Mouse (Mus musculus) midbrain, embryonic 14.5 days (tissue): ENCODE results near the gene Trim10. TPM values are rescaled to one million over a fixed set of nuclear protein-coding genes. Genes with fewer than 3 reads are reported as not detected.
"Not testable (repeated sequence)": the region's sequence is repeated elsewhere in the genome, so short reads cannot be mapped to it uniquely, and the experiment has no call there.

Experiments
- ATAC-seq: fragments of 200-750 bp; cut with Nextera tagmentation; 2 replicates; pipeline ENCODE4 v1.8.0; 2017; ENCODE audit warnings: moderate number of reproducible peaks, moderate library complexity; ENCODE audit not compliant: low FRiP score, low TSS enrichment
- DNase-seq: peaks from one replicate; pipeline ENCODE4 v3.0.0-alpha.2; 2015
- H3K27ac ChIP-seq: fragments of 300-500 bp; sonication (generic); replicated peaks from 2 replicates; pipeline ENCODE4 v1.5.1; 2014; ENCODE audit warnings: mild to moderate bottlenecking, low read depth, low read length, moderate library complexity
- H3K27me3 ChIP-seq: fragments of 300-500 bp; sonication (generic); 2 replicates; pipeline ENCODE4 v1.6.1; 2014; ENCODE audit warnings: low read length, control low read depth, mixed read lengths; ENCODE audit not compliant: control insufficient read depth, insufficient read depth
- H3K36me3 ChIP-seq: fragments of 300-500 bp; sonication (generic); 2 replicates; pipeline ENCODE4 v1.6.1; 2014; ENCODE audit warnings: low read length, control low read depth; ENCODE audit not compliant: control insufficient read depth, insufficient read depth
- H3K4me1 ChIP-seq: fragments of 300-500 bp; sonication (generic); 2 replicates; pipeline ENCODE4 v1.6.1; 2014; ENCODE audit warnings: mild to moderate bottlenecking, antibody characterized with exemption, low read length, control low read depth; ENCODE audit not compliant: control insufficient read depth, insufficient read depth
- H3K4me2 ChIP-seq: fragments of 300-500 bp; sonication (generic); 2 replicates; pipeline ENCODE4 v1.6.1; 2014; ENCODE audit warnings: mild to moderate bottlenecking, low read length, moderate library complexity
- H3K4me3 ChIP-seq: fragments of 300-500 bp; sonication (generic); replicated peaks from 2 replicates; pipeline ENCODE4 v1.5.1; 2014; ENCODE audit warnings: low read depth, low read length
- H3K9ac ChIP-seq: fragments of 300-500 bp; sonication (generic); replicated peaks from 2 replicates; pipeline ENCODE4 v1.6.1; 2014; ENCODE audit warnings: mild to moderate bottlenecking, low read length, moderate library complexity
- H3K9me3 ChIP-seq: fragments of 300-500 bp; sonication (generic); 2 replicates; pipeline ENCODE4 v1.6.1; 2016; ENCODE audit warnings: low read length, control low read depth, mixed read lengths; ENCODE audit not compliant: control insufficient read depth
- WGBS: fragments of 180-500 bp; shearing (Covaris S2); extraction: QIAGEN DNeasy Blood & Tissue Kit; methylation state at CpG from one replicate; pipeline ENCODE4 v1.1.7; 2014; 5-methylcytosine and 5-hydroxymethylcytosine counted together
- polyA plus RNA-seq: library from polyadenylated mRNA; unstranded; fragments of >200 nt; fragmentation: Nextera tagmentation; extraction: Ambion mirVana; gene quantifications from 2 replicates; pipeline ENCODE4 v1.2.1, GENCODE M21; 2014

Gene Trim10
- polyA plus RNA-seq, 1 experiment from 2014 or later: 1.1 TPM

DNA sequence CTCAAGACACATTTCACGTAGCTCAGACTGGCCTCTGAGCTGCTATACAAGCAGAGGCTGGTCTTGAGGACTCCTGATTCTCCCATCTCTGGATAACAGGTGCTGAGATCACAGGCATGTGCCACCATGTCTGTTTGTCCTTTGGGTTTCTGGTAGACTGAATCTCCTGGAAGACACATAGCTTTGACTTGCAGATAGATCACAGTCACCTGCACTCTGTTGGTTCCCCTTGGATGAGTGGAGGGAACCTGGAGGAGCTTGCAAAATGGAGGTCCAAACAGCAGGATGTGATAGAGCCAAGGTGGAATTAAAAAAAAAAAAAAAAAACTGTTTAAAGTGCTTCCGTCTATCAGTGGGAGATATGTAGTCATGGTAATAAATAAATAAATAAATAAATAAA lies 538 bp upstream of the Trim10 start:
- peaks cover 7% of the 10 kb centered on the region; the same call in 1 of the 2 replicates for H3K4me1 ChIP-seq
- no peaks in the 10 kb centered on the region for H3K27me3 ChIP-seq
- no peaks in the 10 kb centered on the region for H3K9me3 ChIP-seq
- H3K4me3 ChIP-seq: no peak overlapping the region
- no peak overlapping the region for H3K4me2 ChIP-seq
- WGBS: 82% methylated on average over 2 of the region's 2 CpGs
- H3K9ac ChIP-seq: no peak overlapping the region
- H3K27ac ChIP-seq: no peak overlapping the region
- H3K36me3 ChIP-seq: no peaks in the 10 kb centered on the region
- DNase-seq (no peak), ATAC-seq (no peak)

DNA sequence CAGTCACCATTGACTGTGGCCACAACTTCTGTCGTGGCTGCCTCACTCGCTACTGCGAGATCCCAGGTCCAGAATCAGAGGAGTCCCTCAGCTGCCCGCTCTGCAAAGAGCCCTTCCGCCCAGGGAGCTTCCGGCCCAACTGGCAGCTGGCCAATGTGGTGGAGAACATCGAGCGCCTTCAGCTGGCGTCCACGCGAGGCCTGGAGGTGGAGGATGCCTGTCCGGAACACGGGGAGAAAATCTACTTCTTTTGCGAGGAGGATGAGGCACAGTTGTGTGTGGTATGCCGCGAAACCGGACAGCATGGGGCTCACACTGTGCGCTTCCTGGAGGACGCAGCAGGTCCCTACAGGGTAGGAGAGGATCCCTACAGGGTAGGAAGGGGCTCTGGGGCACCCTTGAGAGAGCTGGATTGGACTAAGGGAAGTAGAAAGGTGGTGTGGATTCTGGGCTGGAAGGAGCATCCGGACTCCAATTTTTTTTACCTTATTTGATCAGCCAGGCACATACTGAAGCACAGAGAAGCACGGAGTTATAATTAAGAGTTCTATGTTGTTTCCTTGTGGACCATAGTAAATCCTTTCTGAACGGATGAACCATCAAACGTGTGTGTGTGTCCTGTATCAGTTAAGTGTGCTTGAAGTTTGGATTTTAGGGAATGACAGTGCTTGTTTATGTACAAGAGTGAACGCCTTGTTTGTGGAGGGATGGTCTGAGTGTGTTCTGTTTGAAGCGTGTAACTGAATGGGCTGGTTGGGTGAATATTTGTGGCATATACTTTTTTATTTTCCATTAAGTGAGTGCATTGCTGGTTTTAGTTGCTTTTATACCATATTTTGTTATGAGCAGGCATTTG lies 809 bp downstream of the Trim10 start:
- Histone ChIP-seq H3K27ac (no peak overlapping the region), H3K4me2 (no peak overlapping the region), H3K9ac (no peak overlapping the region), H3K4me1 (peaks cover 7% of the 10 kb centered on the region; the same call in 1 of the 2 replicates), H3K9me3 (no peaks in the 10 kb centered on the region), H3K27me3 (no peaks in the 10 kb centered on the region), H3K36me3 (no peaks in the 10 kb centered on the region), H3K4me3 (no peak overlapping the region)
- WGBS: 81% methylated on average over 25 of the region's 25 CpGs
- no peak for DNase-seq
- no peak for ATAC-seq

DNA sequence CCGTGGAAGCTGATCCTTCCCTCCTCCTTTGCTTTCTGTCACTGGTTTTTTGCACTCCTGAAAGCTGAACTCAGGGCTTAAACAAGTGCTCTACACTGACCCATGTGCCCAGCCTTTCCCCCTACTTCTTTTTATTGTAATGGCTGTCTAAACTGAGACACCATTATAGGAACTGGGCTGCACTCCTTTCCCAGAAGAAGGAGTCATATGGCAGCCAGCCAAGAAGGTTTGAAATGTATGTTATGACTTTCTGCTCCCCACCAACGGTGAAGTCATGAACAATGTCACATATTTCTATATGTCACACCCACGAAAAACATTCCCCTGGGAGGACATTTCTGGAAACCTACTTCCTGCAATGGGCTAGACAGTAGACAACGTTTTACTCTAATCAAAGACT lies 5.3 kb downstream of the Trim10 start:
- Histone ChIP-seq H3K4me1 (no peaks in the 10 kb centered on the region), H3K4me2 (no peak overlapping the region), H3K27me3 (no peaks in the 10 kb centered on the region), H3K36me3 (no peaks in the 10 kb centered on the region), H3K9me3 (no peaks in the 10 kb centered on the region), H3K9ac (no peak overlapping the region), H3K4me3 (no peak overlapping the region), H3K27ac (no peak overlapping the region)
- DNase-seq (no peak), ATAC-seq (no peak)
- WGBS: 77% methylated on average over 4 of the region's 4 CpGs

DNA sequence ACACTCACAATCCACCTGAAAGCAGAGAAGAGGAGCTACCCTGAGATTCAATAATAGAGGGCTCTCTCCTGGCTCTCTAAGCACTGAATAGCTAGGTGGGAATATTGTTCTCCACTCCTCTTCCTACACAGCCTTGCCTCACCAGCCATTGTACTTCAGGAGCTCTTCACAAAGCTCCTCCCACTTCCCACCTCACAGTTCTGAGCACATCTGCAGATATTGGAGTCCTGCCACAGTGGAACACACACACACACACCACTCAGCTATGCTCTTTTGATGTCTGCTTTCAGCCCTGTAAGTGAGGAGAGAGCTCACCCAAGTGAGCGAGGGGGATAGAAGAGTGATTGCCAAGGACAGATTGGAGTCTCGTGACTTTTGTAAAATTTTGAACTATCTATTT lies 14.0 kb downstream of the Trim10 start:
- Histone ChIP-seq H3K4me3 (no peak overlapping the region), H3K27ac (no peak overlapping the region), H3K4me2 (no peak overlapping the region), H3K9ac (no peak overlapping the region), H3K27me3 (no peaks in the 10 kb centered on the region), H3K4me1 (no peaks in the 10 kb centered on the region), H3K36me3 (no peaks in the 10 kb centered on the region), H3K9me3 (no peaks in the 10 kb centered on the region)
- ATAC-seq (no peak), DNase-seq (no peak)
- 84% methylated on average over 2 of the region's 2 CpGs for whole genome bisulfite sequencing

DNA sequence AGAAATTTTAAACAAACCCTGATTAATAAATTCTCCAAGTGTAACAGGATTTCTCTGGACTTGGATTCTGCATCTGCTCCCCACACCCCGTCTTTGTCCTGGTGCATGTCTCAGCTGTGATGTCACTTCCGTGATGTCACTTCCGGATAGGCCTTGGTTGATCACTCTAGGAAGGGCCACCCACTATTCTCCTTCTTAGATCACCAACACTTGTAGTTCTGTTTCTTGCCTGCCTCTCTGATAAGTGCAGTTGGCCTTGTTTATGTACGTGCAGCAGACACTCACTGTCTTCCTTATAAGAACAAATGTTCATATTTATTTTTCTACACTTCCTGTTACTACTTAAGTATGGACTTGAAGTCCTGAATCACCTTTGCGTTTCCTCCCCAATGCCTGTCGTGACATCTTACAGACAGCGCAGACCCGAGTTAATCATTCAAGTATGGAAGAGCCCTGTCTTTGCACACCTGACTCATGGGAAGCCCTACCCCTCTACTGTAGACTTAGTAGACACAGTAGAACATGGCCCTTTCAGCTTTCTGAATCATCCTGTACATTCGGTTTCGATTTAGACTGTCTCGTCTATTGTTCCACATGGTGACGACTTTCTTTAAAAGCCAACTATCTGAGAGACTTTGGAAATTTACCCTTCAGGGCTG lies 15.9 kb downstream of the Trim10 start:
- Histone ChIP-seq H3K27ac (no peak overlapping the region), H3K4me2 (no peak overlapping the region), H3K9me3 (no peaks in the 10 kb centered on the region), H3K36me3 (no peaks in the 10 kb centered on the region), H3K4me3 (no peak overlapping the region), H3K27me3 (no peaks in the 10 kb centered on the region), H3K9ac (no peak overlapping the region), H3K4me1 (no peaks in the 10 kb centered on the region)
- ATAC-seq (no peak), DNase-seq (no peak)
- WGBS: 93% methylated on average over 12 of the region's 12 CpGs

DNA sequence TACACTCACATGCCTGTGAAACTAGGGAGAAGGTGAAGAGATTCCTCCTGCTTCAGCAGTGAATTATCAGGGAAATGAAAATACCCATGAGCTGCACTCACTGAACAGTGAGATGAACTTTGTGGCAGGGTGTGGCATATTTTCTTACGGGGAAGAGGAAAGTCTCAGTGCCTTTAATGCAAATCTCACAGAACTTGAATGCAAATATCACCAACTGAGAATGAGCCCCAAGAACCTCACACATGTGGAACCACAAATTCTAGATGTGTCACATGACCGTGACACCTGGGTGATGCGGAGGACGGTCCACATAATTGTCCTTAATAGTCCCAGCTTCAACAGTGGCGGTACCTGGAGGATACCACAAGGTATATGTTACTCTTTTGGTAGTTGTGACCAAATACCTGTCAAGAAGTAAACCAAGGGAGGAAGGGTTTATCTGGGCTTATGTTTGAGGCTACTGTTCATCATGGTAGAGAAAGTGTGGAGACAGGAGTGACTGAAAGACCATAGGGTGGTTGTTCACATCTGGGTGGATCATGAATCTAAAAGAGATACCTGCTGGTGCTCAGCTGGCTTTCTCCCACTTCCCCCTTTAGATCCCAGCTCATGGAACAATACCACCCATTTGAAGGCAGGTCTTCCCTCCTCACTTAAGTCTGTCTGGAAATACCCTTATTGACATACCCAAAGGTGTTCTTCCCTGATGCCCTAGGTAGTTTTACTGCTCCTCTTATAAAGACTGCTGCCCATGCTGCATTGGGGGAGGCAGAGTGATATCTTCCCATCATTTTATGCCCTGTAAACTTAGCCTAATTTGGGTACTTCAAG lies 20.9 kb downstream of the Trim10 start, which contains the start of gene Trim40:
Gene Trim40 (minus strand): TSS at position 51 of the 831 bp plus-strand sequence.
- WGBS: 91% methylated on average over 5 of the region's 5 CpGs

GRCm38 (mm10) chr17:36891496-36891895 lies 22.1 kb downstream of the Trim10 start:
- H3K9me3 ChIP-seq, ATAC-seq: not testable (repeated sequence)
- 87% methylated on average over 1 of the region's 1 CpGs for WGBS

More for the DNA sequence above, 20.9 kb downstream of the Trim10 start, which contains the start of gene Trim40:
- Histone ChIP-seq H3K4me2 (no peak within 1 kb of the TSS), H3K4me1 (no peaks in the 10 kb centered on the region), H3K27me3 (no peaks in the 10 kb centered on the region), H3K4me3 (no peak within 1 kb of the TSS), H3K36me3 (no peaks in the 10 kb centered on the region), H3K27ac (no peak within 1 kb of the TSS), H3K9me3 (no peaks in the 10 kb centered on the region), H3K9ac (no peak within 1 kb of the TSS)
- ATAC-seq (no peak), DNase-seq (no peak)

DNA sequence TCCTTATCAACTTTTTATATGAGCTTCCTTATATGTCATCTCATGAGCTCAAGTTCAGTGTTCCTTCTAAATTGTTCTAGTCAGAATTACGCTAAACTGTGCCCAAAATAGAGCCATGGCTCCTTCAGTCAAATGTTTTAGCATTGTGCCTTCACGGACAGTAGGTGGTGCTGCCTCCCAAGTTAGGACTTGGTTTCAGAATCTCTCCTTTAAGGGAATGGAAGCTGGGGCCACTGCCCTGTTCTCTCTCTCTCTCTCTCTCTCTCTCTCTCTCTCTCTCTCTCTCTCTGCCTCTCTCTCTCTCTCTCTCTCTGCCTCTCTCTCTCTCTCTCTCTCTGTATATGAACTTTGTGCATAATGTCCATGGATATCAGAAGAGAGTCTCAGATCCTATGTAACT lies 23.0 kb downstream of the Trim10 start:
- WGBS: 10% methylated on average over 2 of the region's 2 CpGs
- no peak overlapping the region for H3K4me3 ChIP-seq
- H3K27me3 ChIP-seq: no peaks in the 10 kb centered on the region
- ATAC-seq (peak; percentile 20; the same call in 1 of the 2 replicates), DNase-seq (peak; percentile 81)
- H3K9me3 ChIP-seq: no peaks in the 10 kb centered on the region
- H3K4me2 ChIP-seq: no peak overlapping the region
- no peak overlapping the region for H3K27ac ChIP-seq
- H3K4me1 ChIP-seq: no peaks in the 10 kb centered on the region
- no peak overlapping the region for H3K9ac ChIP-seq
- H3K36me3 ChIP-seq: no peaks in the 10 kb centered on the region

More at GRCm38 (mm10) chr17:36891496-36891895, 22.1 kb downstream of the Trim10 start:
- H3K36me3 ChIP-seq, H3K27me3 ChIP-seq, H3K27ac ChIP-seq, H3K9ac ChIP-seq, H3K4me3 ChIP-seq, H3K4me1 ChIP-seq, H3K4me2 ChIP-seq, DNase-seq: not testable (repeated sequence)
